Mouse (Mus musculus): Measurements from ENCODE around the gene Cracr2a.
"Not testable (repeated sequence)": the region's sequence is repeated elsewhere in the genome, so short reads cannot be mapped to it uniquely, and the experiment has no call there.

Cracr2a gene

DNA sequence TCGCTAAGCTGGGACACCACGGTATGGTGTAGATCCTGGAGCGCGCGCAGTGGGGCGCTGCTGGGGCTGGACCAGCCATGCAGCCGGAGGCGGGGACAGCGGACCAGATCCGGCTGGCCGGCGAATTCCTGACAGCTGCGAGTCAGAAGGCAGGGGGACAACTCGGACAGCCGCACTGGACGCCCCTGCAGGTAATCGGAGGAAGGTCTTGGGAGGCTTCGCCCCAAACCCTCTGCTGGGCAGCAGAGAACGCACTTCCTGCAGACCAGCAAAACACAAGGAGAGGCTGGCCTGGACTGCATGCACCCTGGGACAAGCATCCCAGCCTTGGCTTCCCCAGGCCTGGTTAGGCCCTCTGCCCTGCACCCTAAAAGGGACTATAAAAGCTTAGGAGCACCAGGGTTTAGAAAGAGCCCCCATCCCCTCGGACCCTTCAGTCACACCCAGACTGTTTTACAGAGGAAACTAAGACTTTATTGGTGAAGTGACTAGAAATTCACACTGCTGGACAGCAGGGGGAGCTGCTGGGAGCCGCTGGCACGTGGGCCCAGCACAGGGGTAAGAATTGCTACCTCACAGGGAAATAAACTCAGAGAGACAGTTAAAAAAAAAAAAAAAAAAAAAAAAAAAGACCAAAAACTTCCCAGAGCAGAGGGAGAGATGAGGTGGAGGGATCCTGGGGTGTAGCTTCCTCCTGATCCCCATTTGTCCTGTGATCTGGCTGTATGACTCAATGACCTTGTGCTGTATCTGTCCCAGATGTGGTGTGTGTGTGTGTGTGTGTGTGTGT is at the start of gene Cracr2a:
Gene Cracr2a, plus strand, starts transcription at position 108 of the 790 bp plus-strand sequence.
- DNase-seq = peak; percentile 95

DNA sequence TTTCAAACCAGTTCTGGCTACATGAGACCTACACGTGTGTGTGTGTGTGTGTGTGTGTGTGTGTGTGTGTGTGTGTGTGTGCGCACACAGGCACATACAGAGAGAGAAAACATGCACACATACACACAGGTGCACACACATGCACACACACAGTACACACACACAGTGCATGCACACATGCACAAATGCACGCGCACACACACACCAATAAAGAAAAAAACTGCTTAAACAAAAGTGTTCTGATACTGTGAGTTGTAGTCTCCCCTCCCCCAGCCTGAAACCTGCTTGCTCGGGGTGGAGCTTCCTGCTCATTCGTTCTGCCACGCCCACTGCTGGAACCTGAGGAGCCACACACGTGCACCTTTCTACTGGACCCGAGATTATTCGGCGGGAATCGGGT is 47.4 kb upstream of the Cracr2a start:
- not testable (repeated sequence) for DNase-seq

DNA sequence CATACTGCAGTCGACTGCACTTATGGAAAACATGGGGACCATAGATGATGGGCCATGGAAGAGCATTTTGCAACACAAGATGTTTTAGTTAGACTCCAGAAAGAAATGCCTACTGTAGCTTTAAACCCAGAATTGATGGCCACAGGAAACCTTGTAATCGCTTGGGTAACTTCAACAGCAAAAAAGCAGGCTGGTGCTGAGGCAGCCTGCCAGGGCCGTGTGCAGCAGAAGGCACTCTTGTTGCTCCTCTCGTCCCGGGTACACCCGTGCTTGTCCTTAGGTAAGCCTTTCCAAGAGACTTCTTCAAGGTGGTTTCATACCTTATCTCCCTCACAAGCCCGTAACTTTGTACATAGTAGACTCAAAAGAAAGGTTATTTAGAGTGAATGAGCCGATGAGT is 40.0 kb upstream of the Cracr2a start:
- DNase-seq = no peak

DNA sequence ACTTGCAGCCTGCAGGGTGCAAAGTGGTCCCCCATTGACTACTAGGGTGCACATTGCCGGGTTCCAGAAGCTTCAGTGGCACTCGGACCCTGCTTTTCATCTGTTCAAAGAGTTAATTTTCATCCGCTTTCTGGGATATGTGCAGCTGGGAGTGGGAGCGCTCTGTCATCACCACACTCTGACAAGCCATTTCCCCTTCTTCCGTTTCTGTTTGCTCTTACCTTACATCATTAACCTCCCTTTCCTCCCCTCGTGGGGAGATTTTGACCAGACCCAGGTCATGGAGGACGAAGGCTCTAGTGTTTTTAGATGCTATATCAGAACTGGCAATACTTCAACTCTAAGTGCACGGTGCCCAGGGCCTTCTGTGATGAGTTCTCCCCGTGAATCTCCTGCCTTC is 38.8 kb upstream of the Cracr2a start:
- no peak for DNase-seq

DNA sequence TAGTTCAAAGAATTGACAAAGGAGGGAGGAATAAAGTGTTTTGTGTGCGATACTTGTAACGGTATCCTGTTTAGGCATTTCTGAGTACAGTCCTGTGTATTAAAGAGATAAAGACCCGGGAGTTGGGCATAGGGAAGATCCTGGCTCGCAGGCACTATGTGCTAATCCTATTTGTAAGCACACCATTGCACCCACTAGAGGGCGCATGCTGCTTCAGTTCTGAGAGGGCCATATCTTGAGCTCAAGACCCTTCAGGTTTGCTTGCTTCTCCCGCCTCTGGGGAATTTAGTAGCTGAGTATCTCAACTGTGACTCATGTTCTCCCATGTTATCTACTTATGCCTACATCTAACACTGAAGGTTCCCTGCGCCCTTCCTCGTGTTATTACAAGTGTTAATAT is 36.7 kb upstream of the Cracr2a start:
- DNase-seq = peak; percentile 88

DNA sequence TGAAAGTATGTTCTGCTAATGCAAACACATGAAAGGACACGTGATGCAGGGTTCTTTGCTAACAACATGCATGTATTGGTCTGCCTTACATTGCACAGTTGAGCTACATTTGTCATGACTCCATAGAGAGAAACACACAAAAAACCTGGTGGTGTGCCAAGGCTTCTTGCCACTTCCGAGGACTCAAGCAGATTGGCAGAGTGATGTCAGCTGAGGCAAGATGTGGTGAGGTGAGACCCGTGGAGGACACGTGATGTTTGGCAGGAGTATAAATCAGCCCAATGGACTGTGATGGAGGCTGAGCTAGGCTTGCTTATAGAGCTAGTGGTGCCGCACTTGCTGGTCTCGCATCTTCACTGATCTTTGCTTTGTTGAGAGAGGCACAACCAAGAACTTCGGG is 32.5 kb upstream of the Cracr2a start:
- no peak for DNase-seq

DNA sequence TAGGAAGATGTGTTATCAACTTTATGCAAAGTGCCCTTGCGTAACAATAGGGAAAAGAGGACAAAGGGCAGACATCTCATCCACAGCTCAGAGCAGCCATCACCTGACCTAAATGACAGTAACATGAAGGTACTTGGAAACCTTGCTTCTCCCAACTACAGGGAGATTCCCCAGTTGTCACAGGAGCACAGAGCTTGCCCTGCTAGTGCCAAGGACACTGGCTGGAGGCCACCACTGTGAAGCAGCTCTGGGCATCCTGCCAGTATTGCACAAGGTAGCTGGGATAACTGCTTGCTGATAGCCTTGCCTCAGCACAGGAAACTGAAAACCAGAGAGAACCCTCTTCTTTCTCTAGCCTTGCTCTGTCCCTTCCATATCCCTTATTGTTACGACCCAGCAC is 31.7 kb upstream of the Cracr2a start:
- DNase-seq = no peak

DNA sequence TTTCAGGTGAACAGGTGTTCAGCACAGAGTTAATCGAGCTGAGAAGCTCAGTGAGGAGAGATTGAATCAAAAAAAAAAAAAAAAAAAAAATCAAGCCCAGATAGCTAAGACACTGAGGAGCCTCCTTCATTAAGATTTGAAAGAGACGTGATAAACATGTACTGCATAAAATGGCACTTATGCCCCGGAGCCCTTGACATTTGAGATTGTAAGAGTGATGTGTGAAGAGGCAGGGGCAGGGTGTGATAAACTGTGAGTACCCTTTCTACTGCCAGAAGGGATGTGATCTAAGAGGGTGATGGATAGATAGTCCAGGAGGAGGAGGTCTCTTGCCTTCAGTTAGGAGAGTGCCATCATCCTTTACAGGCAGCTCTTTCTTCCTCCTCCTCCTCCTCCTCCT is 30.9 kb upstream of the Cracr2a start:
- DNase-seq = no peak

DNA sequence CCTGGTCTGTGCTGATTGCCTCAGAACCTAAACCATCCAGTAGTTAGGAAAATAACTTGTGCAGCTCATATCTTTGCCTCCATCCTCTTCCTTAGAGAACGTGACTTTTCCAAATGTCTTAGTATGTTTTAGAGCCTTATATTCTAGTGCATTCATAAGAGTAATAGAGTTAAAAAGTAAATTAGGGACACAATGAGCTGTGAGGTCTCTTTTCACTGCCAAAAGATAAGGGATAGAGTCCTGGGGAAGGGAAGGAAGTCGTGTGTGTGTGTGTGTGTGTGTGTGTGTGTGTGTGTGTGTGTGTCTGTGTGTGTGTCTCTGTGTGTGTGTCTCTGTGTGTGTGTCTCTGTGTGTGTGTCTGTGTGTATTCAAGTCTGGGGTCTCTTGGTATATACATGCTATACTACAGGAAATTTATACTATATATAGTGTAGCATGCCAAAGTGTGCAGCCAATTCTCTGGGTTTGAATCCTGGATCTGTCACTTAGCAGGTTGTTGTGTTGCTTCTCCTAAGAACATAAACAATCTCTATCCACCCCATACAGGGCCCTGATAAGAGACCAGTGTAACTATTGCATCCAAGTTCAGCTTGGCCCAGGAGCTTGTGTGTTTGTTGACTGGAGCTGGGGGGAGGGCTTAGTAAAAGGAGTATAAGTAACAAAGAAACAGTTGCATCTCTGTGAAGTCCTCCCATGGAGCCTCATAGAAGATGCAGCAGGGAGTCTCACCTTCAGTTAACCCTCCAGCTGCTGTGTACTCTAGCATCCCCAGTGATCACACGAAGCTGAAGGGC is 29.5 kb upstream of the Cracr2a start:
- DNase-seq = no peak

DNA sequence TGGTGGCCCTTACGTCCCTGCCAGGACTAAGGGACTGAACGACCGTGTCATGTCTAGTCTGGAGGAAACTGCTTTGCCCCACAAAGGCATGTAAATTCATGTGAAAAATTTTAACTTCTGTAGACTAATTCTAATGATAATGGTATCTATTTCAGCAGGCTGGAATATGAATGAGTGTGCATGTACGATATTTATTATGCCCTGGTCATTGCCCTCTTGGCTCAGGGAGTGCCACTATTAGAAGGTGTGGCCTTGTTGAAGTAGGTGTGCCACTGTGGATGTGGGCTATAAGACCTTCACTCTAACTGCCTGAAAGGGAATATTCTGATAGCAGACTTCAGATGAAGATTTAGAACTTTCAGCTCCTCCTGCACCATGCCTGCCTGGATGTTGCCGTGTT is 28.8 kb upstream of the Cracr2a start:
- no peak for DNase-seq

DNA sequence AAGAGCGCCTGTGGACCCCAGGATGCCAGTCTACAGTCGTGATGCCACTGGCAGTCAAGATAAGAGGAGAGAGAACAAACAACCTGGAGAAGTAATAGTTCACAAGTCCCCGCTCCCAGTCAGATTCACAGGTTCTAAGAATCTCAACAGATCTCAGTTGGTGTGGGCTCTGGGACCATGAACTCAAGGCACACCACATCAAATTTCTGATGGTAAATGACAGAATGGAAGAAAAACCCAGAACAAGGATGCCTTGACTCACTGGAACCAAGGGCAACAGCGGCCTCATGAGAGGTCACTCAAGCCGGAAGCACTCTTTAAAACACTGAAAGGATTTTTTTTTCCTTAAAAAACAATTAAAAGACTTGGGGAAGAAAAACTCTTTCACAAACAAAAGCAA is 27.4 kb upstream of the Cracr2a start:
- DNase-seq = no peak

DNA sequence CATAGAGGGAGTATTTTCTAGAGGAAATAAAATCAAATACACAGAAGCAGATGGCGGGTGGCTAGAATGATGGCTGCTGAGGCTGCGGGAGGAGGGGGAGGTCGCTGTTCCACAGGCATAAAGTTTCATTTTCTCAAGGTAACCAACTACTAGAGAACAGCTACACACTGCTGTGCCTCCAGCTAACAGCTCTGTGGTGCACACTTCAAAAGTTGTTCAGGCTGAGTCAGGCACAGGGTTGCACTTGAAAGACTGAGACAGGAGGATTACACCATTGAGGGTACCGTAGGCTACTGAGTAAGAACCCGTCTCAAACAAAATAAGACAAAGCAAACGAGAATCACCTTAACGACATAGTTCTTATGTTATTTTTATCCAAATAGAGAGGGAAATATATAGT is 24.1 kb upstream of the Cracr2a start:
- DNase-seq = no peak

DNA sequence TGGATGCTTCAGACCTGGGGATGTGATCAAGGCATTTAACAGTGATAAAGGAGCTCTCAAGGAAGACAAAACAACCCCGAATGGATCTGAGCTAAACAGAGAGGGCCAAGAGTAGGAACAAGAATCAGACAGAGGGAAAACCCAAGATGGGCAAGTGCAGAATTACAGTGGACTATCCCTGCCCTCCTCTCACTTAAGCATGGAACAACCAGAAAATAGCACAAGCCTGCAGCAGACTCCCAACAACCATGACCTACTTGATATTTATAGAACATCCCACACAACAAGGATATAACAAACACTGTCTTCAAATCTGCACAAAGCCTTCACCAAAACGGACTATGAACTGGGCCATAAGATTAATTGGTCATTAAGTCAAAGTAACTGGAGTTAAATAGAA is 23.0 kb upstream of the Cracr2a start:
- no peak for DNase-seq

DNA sequence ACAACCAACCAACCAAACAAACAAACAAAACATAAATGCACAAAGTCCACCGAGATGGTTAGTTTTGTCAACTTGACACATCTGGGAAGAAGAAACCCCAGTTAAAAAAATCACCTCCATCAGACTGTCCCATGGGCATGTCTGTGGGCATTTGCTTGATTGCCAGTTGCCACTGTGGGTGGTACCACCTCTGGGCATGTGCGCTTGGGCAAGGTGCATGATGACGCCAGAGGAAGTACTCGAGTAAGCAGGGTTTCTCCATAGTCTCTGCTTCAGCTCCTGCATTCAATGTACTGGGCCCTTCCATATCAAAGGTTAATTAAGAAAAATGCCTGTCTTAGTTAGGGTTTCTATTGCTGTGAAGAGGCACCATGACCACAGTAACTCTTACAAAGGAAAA is 21.9 kb upstream of the Cracr2a start:
- DNase-seq = no peak

DNA sequence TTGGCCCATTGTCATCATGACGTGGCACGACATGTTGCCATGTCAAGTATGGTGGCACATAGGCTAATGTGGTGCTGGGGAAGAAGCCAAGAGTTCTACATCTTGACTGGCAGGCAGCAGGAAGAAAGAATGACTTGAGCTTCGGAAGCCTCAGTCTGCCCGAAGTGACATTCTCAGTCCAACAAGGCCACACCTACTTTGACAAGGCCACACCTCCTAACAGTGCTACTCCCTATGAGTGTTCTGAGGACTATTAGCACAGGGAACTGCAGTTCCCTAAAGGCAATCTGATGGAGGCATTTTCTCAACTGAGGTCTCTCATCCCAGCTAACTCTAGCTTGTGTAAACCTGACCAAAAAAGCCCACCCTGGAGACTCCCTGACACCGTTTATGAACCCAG is 21.5 kb upstream of the Cracr2a start:
- DNase-seq = no peak

DNA sequence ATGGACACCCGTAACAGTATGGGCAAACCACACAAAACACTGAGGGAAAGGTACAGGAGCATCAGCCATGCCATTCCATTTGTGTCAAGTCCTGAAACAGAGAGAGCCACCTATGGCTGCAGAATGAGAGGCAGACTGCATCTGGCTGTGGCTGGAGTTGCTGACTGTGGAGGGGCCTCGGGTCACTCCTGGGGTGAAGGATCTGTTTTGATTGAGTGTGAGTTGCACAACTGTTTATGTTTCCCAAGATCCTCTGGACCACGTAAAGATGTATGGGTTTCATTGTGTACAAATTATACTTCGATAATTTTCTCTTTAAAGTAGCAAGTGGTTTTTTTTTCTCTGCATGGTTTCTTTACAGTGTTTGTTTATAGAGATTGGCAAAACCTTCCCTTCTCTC is 20.6 kb upstream of the Cracr2a start:
- no peak for DNase-seq

DNA sequence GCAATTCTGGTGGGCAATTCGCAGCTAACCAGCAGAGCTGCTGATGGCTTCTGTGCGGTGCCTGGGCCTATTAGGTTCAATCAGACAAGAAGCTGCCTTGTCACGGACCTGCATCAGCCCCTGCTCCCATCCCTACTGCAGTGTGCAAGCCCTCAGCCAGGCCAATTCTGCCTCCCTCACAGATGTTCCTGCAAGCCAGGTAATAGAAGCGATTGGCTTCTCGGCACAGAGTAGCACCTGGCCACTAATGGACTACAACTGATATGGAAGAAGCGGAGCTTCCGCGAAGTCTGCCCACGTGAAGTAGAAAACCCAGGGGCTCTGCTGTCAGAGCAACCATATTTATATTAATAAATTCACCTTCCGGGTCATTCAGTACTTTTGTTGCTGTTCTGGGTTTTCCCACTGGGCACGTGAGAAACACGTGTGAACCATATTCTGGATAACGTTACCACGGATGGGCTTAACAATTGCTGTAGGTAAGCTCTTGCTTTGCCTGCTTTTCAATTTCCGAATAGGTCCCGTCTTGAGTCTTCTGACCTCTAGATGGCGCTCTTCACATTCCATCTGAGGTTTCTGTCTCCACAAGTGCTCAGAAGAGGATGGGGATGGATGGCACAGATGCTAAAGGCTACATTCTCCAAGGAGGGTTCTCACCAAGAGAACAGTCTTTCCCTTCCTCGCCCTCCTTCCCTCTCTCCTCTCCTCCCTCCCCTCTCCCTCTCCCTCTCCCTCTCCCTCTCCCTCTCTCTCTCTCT is 19.3 kb upstream of the Cracr2a start:
- DNase-seq = peak; percentile 57

DNA sequence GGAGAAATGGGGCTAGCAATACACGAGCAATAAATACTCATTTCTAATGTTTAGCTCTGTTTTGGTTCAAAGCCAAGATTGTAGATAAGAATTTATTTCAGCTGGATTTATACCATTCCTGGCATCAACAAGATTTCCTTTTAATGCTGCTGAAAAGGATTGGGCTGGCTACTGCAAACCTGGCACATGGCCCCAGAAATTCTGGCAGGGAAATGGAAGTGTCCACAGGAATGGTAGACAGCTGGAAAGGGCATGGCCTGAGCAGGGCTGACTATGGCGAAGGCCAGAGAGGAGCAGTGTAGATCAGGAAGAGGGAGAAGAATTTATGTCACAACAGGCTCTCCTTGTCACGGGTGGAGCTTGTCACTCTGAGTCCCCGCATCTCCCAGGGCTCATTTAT is 14.5 kb upstream of the Cracr2a start:
- DNase-seq = no peak

DNA sequence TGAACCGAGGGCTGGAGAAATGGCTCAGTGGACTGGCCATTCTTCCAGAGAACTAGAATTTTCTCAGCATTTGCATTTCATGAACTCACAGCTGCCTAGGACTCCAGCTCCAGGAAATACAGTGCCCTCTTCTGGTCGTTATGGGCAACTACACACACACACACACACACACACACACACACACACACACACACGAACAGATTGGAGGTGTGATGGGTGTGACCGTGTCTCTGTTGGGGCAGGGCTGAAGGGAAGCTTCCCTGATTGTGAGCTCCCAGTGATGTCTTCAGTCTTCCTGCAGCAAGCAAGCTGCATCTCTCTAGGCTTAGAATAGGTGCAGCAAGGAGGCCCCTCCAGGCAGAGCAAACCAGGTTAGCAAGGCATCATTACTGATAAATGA is 8.2 kb upstream of the Cracr2a start:
- no peak for DNase-seq

DNA sequence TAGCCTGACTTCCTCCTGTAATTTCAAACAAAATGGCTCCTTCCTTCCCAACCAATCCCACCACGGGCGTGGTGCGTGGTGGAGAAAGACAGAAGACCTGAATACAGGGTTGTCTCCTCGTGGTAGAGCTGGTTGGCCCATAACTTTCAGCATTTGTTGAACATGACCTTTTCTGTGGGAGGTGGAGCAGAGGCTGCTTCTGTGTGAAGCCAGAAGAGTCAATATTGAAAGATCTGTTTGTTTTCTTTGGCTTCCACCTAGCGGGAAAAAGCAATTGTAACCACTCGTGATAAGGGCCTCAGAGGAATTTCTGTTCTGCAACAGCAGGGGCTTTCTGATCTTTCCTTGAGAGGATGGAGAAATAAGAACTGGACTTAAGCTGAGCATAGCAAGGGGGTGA is 5.6 kb upstream of the Cracr2a start:
- no peak for DNase-seq

DNA sequence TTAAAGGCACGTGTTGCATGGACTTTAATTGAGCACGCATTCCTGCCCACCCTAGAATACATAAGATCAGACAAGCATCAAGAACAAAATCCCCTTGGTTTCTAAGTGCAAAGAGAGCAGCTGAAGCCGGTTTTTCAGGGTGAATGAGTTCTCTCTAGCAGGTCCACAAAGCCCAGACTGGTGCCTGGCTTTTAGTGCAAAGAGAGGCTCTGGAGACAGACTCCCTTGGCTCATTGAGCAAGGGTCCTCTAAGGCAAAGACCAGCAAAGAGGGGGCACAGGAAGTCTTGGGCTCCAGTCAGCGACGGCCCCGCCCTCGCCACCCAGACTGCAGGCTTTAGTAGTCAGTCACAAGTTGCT is 287 bp upstream of the Cracr2a start:
- no peak for DNase-seq

DNA sequence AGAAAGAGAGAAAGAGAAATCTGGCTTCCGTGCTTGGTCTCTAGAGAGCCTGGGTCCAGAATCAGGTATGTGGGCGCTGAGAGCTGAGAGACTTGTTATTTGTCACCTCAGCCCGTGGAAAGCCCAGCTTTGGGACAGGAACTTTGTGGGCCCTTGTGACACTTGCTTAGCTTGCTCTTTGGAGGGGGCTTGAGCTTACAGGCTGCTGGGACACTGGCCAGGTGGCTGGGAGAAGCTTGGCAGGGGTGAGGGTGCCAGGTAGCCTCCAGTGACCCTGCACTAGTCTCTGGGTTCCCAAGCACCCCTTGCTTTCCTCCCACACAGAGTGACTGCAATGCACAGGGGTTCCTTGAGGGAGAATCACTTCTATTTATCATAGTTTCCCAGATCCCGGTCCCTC is 2.4 kb downstream of the Cracr2a start:
- no peak for DNase-seq

DNA sequence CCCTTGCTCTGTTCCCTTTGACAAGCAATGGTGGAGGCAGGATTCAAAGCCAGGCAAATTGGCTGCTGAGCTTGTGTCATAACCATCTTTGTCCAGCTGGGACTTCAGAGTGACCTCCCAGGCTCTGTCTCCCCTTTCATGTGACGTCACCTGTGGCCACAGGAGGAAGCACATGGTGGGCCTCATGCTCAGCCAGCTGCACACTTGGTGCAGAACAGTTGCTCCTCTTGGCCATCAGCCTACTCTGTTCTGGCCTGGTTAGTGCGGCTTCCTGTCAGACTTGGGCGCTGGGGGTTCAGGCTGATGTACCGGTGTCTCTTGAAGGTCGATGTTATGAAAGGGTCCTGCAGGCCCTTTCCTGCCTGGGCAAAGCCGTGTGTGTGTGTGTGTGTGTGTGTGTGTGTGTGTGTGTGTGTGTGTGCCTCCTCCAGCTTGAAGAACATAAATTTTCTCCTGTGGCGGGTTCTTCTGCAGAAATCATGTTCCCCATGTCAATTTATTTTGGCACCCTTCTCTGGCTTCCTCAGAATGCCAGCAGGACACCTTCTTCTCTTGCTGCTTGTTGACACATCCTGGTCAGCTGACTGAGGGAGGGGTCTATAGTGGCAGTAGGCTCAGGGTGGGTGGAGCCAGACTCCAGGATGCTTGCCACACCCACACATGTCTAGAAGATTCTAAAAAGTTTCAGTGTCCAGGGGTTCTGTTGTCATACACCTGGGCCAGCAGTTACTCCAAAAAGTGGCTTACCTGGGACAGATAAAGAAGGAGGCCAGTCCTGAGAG is 5.0 kb downstream of the Cracr2a start:
- DNase-seq = peak; percentile 51

Measured in thymus, postnatal 4 days (tissue).